Mouse (Mus musculus): ENCODE results near the gene Tgfbrap1. TPM values are rescaled to one million over a fixed set of nuclear protein-coding genes. Genes with fewer than 3 reads are reported as not detected.
"Not testable (repeated sequence)": the region's sequence is repeated elsewhere in the genome, so short reads cannot be mapped to it uniquely, and the experiment has no call there.

Gene Tgfbrap1
- total RNA-seq (2021) = 10 to 100 TPM; 27.9 to 35.8 TPM
- long read RNA-seq, experiment 1, full-length matches to known transcripts = 7 of 13 reads
- long read RNA-seq, experiment 1, partial matches to known transcripts = 1 of 13 reads
- long read RNA-seq, experiment 1, other reads (novel, unspliced or antisense) = 5 of 13 reads
- long read RNA-seq, experiment 2, full-length matches to known transcripts = 7 of 9 reads
- long read RNA-seq, experiment 2, partial matches to known transcripts = 0 of 9 reads
- long read RNA-seq, experiment 2, other reads (novel, unspliced or antisense) = 2 of 9 reads

GRCm38 (mm10) chr1:43098031-43098984, at the start of gene Tgfbrap1, which contains the start of gene AI597479:
Tgfbrap1 (minus strand) TSS chr1:43098637.
AI597479 (plus strand) TSS chr1:43098710.
- DNase-seq = peak; percentile 93 to 94

- DNase-seq = no peak
Measured at GRCm38 (mm10) chr1:43147474-43147873, 49.0 kb upstream of the Tgfbrap1 start.

- no peak for DNase-seq
Measured at GRCm38 (mm10) chr1:43145388-43145787, 47.0 kb upstream of the Tgfbrap1 start.

- no peak for DNase-seq
Measured at GRCm38 (mm10) chr1:43144338-43144906, 46.0 kb upstream of the Tgfbrap1 start.

GRCm38 (mm10) chr1:43143791-43144190, 45.4 kb upstream of the Tgfbrap1 start:
- DNase-seq = no peak

GRCm38 (mm10) chr1:43143284-43143683, 44.8 kb upstream of the Tgfbrap1 start:
- DNase-seq = no peak

- DNase-seq = no peak
Measured at GRCm38 (mm10) chr1:43142849-43143248, 44.4 kb upstream of the Tgfbrap1 start.

GRCm38 (mm10) chr1:43141555-43141961, 43.1 kb upstream of the Tgfbrap1 start:
- peak; percentile 28 to 32 for DNase-seq

- DNase-seq = peak; percentile 83 to 86
Measured at GRCm38 (mm10) chr1:43139587-43140266, 41.3 kb upstream of the Tgfbrap1 start.

GRCm38 (mm10) chr1:43138268-43138812, 39.9 kb upstream of the Tgfbrap1 start:
- DNase-seq = no peak

- DNase-seq = no peak
Measured at GRCm38 (mm10) chr1:43137334-43137733, 38.9 kb upstream of the Tgfbrap1 start.

GRCm38 (mm10) chr1:43136488-43137029, 38.1 kb upstream of the Tgfbrap1 start:
- not testable (repeated sequence) for DNase-seq

- DNase-seq = no peak
Measured at GRCm38 (mm10) chr1:43131591-43131990, 33.2 kb upstream of the Tgfbrap1 start.

- no peak for DNase-seq
Measured at GRCm38 (mm10) chr1:43130219-43130981, 32.0 kb upstream of the Tgfbrap1 start.

- DNase-seq = no peak
Measured at GRCm38 (mm10) chr1:43127820-43128610, 29.6 kb upstream of the Tgfbrap1 start.

- no peak for DNase-seq
Measured at GRCm38 (mm10) chr1:43127196-43127595, 28.8 kb upstream of the Tgfbrap1 start.

- no peak for DNase-seq
Measured at GRCm38 (mm10) chr1:43124726-43125125, 26.3 kb upstream of the Tgfbrap1 start.

- DNase-seq = no peak
Measured at GRCm38 (mm10) chr1:43122616-43123015, 24.2 kb upstream of the Tgfbrap1 start.

- DNase-seq = no peak
Measured at GRCm38 (mm10) chr1:43120950-43121349, 22.5 kb upstream of the Tgfbrap1 start.

- DNase-seq = no peak
Measured at GRCm38 (mm10) chr1:43117435-43117834, 19.0 kb upstream of the Tgfbrap1 start.

Measured in adrenal gland, postnatal 36 days (tissue).